9 mouse cellular contexts compared by ENCODE assay signal in genomic region chr4:45489141-45490035, GRCm38 (mm10). TPM values are rescaled to one million over a fixed set of nuclear protein-coding genes. Genes with fewer than 3 reads are reported as not detected.
DNase-seq lines count a peak whose midpoint lies in the region; ATAC-seq lines count a peak whose summit lies in the region.
"Had no signal": no experiment of that assay in that cellular context is flagged by ENCODE, and none has a peak within 500 bp of the region (broad histone marks: within the 10 kb centered on the region; RNA-seq: fewer than 3 reads in every experiment).

No protein-coding gene starts in this region.

- peaks cover 84% of the 10 kb centered on the region for H3K4me1 ChIP-seq in forebrain, embryonic 13.5 days
- peaks cover 84% of the 10 kb centered on the region for H3K4me1 ChIP-seq in limb, embryonic 10.5 days
- H3K4me1 ChIP-seq in midbrain, embryonic 10.5 days = peaks cover 76% of the 10 kb centered on the region

- peak overlapping the region; percentile 3 for H3K9ac ChIP-seq in forebrain, embryonic 13.5 days

- WGBS in forebrain, embryonic 13.5 days = 24% methylated on average over 18 of the region's 18 CpGs
- 44% methylated on average over 18 of the region's 18 CpGs for WGBS in limb, embryonic 10.5 days
- 36% methylated on average over 18 of the region's 18 CpGs for WGBS in midbrain, embryonic 10.5 days

- peak overlapping the region; percentile 6 for H3K4me2 ChIP-seq in forebrain, embryonic 13.5 days

- peak; percentile 43 for ATAC-seq in forebrain, embryonic 13.5 days

- peak; percentile 12 for DNase-seq in MEL-GATA-1-ER (ENCODE audit: extremely low read depth, low read depth)
- peak; percentile 83 for DNase-seq in brain, adult 2 months (ENCODE audit: low read depth, low spot score)
- peak; percentile 51 for DNase-seq in heart, postnatal 25 days (ENCODE audit: low spot score)
- DNase-seq in limb, embryonic 10.5 days (ENCODE audit: low spot score) = no peak
- no peak for DNase-seq in midbrain, embryonic 10.5 days (ENCODE audit: low spot score)
- peak; percentile 36 for DNase-seq in testis, postnatal 14 days (ENCODE audit: low spot score)
- DNase-seq in thymus, postnatal 36 days = no peak

- H3K27me3 ChIP-seq in forebrain, embryonic 13.5 days = no peaks in the 10 kb centered on the region
- no peaks in the 10 kb centered on the region for H3K27me3 ChIP-seq in limb, embryonic 10.5 days (ENCODE audit: low read depth, poor library complexity, severe bottlenecking)
- peaks cover 56% of the 10 kb centered on the region for H3K27me3 ChIP-seq in midbrain, embryonic 10.5 days (ENCODE audit: low read depth, poor library complexity, severe bottlenecking)

- H3K36me3 ChIP-seq in forebrain, embryonic 13.5 days (ENCODE audit: poor library complexity, severe bottlenecking) = peaks cover 31% of the 10 kb centered on the region; the same call in 1 of the 2 replicates
- H3K36me3 ChIP-seq in limb, embryonic 10.5 days = peaks cover 21% of the 10 kb centered on the region
- H3K36me3 ChIP-seq in midbrain, embryonic 10.5 days = no peaks in the 10 kb centered on the region

- H3K9me3 ChIP-seq in forebrain, embryonic 13.5 days (replicated peaks) = no peaks in the 10 kb centered on the region
- no peaks in the 10 kb centered on the region for H3K9me3 ChIP-seq in limb, embryonic 10.5 days (replicated peaks)
- no peaks in the 10 kb centered on the region for H3K9me3 ChIP-seq in midbrain, embryonic 10.5 days (replicated peaks)

- intact Hi-C loops in heart, postnatal 25 days (cut with DNase I) = loop anchor here (5.0 kb wide), 1 partner anchor 38 kb away; no protein-coding TSS in a partner anchor

- peak overlapping the region; percentile 84 for H3K27ac ChIP-seq in forebrain, embryonic 13.5 days
- H3K27ac ChIP-seq in limb, embryonic 10.5 days = peak overlapping the region; percentile 79
- peak overlapping the region; percentile 70 for H3K27ac ChIP-seq in midbrain, embryonic 10.5 days (replicated peaks)

- no peak overlapping the region for H3K4me3 ChIP-seq in forebrain, embryonic 13.5 days
- H3K4me3 ChIP-seq in limb, embryonic 10.5 days = peak overlapping the region; percentile 27; the same call in 1 of the 2 replicates
- H3K4me3 ChIP-seq in midbrain, embryonic 10.5 days = no peak overlapping the region
- H3K4me3 ChIP-seq: erythroblast, embryonic 14.5 days had no signal

RNA-seq across cellular contexts. Expression of gene Shb, which starts 42.9 kb away (rescaled TPM):
- polyA plus RNA-seq in forebrain, embryonic 13.5 days (2015; fragmentation: Nextera tagmentation; extraction: Ambion mirVana) = 6.5 and 7.2 TPM in 2 replicates
- total RNA-seq in heart, postnatal 25 days (2021) = 10 to 100 TPM; 34.9 to 37.7 TPM
- polyA plus RNA-seq in limb, embryonic 10.5 days (2016; fragmentation: Nextera tagmentation; extraction: Ambion mirVana) = 4.3 and 4.8 TPM in 2 replicates
- polyA plus RNA-seq in midbrain, embryonic 10.5 days (2016; fragmentation: Nextera tagmentation; extraction: Ambion mirVana) = 1.2 and 2.5 TPM in 2 replicates

Comparison
In these comparisons a context has a peak if more than half of its experiments do, and no peak if none do; other contexts are left out.
1. DNase-seq: peak in MEL-GATA-1-ER (single experiment), brain, adult 2 months (single experiment), heart, postnatal 25 days (single experiment) and testis, postnatal 14 days (single experiment); none in limb, embryonic 10.5 days (single experiment), midbrain, embryonic 10.5 days (single experiment) and thymus, postnatal 36 days (0 of 2).
2. Peak in every context shown above with its lines, with median percentiles within 50 percentile points of each other: H3K27ac ChIP-seq.